Mouse (Mus musculus) CH12.LX (cell line): ENCODE measurements around the gene Arid5b.

Experiments used
- CTCF ChIP-seq, 2 experiments: IDR thresholded peaks in 1 of 2; conservative IDR thresholded peaks in 1 of 2; 2 replicates each; pipeline ENCODE4 v1.5.1; 2011 to 2012; ENCODE audit warnings: low read depth in 2 of 2, low read length in 2 of 2, improper control_type of control experiment in 1 of 2, inconsistent platforms in 1 of 2, mild to moderate bottlenecking in 1 of 2, moderate library complexity in 1 of 2
- E2F4 ChIP-seq: IDR thresholded peaks from 2 replicates; pipeline ENCODE4 v1.6.1; 2011; ENCODE audit warnings: low read depth, low read length, improper control_type of control experiment; ENCODE audit not compliant: insufficient replicate concordance
- KAT2A ChIP-seq: IDR thresholded peaks from 2 replicates; pipeline ENCODE4 v1.6.1; 2012; ENCODE audit warnings: low read length, improper control_type of control experiment, inconsistent platforms; ENCODE audit not compliant: insufficient replicate concordance
- SMC3 ChIP-seq: IDR thresholded peaks from 2 replicates; pipeline ENCODE4 v1.6.1; 2011; ENCODE audit warnings: low read depth, low read length, improper control_type of control experiment
- ZC3H11A ChIP-seq: IDR thresholded peaks from 2 replicates; pipeline ENCODE4 v1.6.1; 2012; ENCODE audit warnings: low read depth, mild to moderate bottlenecking, inconsistent platforms, low read length, improper control_type of control experiment
- ZNF384 ChIP-seq: IDR thresholded peaks from 2 replicates; pipeline ENCODE4 v1.6.1; 2012; ENCODE audit warnings: low read depth, low read length, improper control_type of control experiment, inconsistent platforms

DNA sequence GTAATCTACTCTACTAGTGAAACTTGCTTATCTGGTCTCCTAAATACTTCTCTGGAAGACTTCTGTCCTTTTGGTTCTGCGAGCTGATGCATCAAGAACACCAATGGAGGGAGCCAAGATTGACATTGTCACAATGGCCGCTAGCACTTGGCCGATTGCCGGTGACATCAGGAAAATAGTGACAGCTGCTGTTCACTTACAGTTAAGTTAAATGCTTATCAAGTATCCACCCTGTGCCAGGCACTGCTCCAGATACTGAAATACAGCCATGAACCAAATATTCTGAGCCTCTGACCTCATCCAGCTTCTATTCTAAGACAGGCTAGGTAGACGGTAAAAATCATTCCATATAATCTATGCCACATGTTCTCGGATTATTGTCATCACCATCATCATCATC is 176.0 kb downstream of the Arid5b start:
- no peak for TF ChIP-seq E2F4
- no peak for TF ChIP-seq SMC3
- no peak for TF ChIP-seq KAT2A
- no peak for TF ChIP-seq CTCF (conservative IDR thresholded peaks at IDR 0.05 in 1 of 2, IDR thresholded peaks at IDR 0.05 in 1 of 2; ENCODE audit: low read depth in 2 of 2, low read length in 2 of 2)
- TF ChIP-seq ZNF384, result no peak
- TF ChIP-seq ZC3H11A, result no peak
